Mouse (Mus musculus) lung, adult 2 months (tissue): ENCODE data around the gene Gm49378.

Source experiments
- CTCF ChIP-seq: fragments of 200-500 bp; IDR thresholded peaks from 2 replicates; pipeline ENCODE4 v1.5.1; 2011; ENCODE audit warnings: mild to moderate bottlenecking, low read length, control low read depth; ENCODE audit not compliant: insufficient read depth
- POLR2A ChIP-seq: fragments of 200-500 bp; IDR thresholded peaks from 2 replicates; pipeline ENCODE4 v1.6.1; 2011; ENCODE audit warnings: low read depth, mild to moderate bottlenecking, control low read depth, low read length, borderline replicate concordance; ENCODE audit errors: extremely low read depth

DNA sequence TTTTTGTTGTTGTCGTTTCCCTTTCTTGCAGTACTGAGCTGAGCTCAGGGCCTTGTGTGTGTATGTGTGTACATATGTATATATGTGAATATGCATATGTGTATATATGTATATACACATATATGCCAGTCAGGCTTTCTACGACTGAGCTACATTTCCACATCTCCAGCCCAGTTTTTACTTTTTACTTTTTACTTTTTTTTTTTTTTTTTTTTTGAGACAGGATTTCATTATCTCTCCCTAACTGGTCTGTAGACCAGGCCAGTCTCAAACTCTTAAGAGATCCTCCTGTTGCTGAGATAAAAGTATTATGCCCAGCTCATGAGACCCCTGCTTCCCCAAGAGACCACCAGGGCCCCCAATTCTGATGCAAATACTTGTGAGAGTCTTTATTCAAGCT lies 20.9 kb downstream of the Gm49378 start:
- no peak for TF ChIP-seq POLR2A
- no peak for TF ChIP-seq CTCF
